Mouse (Mus musculus): ENCODE measurements around the gene Mdga2.

The Mdga2 gene

DNA sequence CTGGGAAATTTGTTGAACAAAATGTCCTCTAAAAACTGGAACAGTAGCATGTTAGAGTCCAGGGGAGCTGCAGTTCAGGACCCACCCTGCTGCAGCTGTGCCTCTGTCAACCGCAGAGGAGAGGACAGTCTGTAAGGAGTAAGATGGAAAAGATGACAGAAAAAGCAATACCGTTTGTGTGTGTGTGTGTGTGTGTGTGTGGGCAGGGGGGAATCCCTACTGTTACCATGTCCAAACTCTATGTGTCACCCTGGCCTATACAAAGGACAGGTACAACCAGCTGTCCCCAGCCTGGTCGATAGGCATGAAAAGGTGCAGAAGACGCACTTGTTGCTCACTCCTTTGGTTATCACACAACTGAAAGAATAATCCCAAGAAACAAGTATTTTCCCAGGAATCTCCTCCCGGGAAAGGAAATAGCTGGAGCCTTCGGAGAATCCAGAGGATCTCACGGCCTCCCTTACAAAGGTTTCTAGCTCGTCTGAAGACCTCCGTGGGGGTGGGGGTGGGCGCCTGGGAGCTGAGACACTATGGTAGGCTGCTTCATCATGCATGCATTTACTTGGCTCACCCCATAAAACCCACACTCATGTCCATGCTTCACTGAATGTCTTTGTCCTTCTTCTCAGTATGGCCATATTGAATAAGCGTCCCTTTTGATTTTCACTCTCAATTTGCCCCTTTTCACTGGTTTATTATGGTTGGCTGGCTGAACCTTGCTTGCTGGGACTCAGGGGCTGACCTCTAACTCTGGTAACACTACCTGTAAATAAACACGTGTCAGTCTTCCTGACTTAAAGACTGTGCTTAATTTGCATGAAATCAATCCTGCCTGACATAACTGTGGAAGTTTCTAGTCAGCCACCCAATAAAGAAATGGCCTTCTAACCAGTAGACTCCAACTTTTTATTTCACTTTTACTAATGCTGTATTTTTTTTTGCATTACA lies 573.5 kb downstream of the Mdga2 start:
- DNase-seq = no peak

DNA sequence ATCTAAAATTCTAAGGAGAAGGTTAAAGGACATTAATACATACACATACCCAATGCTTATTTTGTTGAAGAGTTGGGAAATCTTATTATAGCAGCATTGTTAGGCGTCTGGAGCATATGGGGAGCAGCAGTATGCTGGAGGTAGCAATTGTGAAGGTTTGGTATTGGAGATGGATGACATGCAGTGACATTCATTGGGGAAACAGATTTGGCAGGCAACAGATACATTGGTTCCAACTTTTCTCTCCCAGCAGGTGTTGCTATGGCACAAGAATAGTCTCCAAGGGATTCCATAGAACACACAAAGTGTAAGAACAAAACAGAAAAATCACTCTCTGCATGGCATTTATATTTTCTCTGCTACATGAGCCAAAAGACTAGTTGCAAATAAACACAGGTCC lies 581.9 kb downstream of the Mdga2 start:
- DNase-seq = no peak

DNA sequence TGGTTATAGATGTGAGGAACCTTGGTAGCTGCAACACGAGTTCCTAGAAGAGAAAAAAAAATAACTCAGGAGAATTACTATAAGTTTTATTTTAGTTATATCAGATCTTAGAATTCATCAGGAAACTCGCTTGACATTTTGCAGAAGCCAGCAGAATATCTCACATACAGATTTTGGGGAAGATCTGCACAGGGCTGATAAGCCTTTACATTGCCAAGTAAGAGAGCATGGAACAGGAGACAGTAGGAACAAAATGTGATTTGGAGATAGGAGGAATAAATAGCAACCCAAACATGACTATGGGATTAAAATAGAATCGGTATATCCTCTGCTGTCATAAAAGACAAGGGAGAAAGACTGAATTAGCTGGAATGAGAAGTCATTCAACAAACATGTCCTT lies 602.4 kb downstream of the Mdga2 start:
- DNase-seq = no peak

DNA sequence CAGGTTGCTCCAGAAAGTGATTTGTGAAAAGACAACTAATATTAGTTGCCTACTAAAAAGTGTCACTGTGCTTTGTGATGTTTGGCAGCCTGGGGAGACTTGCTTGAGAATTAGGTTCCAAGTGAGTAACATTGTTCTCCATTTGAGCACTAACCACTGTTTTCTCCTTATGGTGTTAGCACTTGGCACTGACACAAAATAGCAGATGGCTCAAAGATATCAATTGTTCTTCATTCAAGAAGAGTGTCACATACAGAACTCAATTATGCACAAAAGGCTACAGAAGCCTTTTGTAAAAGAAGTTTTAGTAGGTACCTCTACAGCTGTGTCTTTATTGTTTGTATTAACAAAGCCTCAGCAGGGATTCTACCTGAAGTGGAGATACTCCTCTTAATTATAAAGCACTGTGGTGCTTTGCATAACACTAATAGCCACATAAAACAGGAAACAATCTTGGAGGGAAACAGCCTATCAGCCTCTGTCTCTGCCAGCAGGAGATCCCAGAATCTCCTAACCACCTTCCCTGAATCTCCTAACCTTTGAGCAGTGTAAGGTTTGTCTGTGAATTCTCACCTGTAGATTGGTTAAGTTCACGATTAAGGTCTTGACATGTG lies 630.6 kb downstream of the Mdga2 start:
- DNase-seq = no peak

DNA sequence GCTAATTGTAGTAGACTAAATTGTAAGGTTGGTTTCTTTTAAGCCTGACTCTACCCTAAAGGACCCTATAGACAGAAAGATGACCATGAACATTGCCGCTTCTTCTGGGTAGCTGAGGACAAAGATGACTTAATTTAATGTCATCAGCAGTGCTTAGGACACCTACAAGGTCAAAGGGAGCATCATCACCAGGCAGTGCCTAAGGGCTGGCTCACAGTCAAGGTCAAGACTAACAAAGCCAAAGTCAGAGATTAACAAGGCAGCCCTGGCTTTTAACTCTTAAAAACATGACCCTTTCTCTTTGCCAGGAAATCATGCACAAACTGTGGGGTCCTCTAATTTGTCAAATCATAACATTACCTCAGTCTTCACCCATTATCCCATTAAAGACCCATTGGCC lies 657.0 kb downstream of the Mdga2 start:
- DNase-seq = no peak

DNA sequence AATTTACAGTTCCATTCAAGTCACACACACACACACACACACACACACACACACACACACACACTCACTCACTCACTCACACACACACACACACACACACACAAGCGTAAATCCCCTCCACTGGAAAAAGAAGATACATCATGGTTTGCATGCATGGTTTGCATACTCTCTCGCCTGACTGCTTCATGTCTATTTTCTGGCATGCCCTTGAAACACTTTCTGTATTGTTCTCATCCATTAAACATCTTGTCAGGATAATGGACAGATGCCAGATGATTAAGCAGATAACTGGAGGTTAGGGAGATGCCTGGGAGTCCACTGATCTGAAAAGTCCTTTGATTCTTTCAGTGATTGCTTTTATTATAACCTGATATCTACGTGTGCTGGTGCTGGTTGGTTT lies 665.5 kb downstream of the Mdga2 start:
- no peak for DNase-seq

DNA sequence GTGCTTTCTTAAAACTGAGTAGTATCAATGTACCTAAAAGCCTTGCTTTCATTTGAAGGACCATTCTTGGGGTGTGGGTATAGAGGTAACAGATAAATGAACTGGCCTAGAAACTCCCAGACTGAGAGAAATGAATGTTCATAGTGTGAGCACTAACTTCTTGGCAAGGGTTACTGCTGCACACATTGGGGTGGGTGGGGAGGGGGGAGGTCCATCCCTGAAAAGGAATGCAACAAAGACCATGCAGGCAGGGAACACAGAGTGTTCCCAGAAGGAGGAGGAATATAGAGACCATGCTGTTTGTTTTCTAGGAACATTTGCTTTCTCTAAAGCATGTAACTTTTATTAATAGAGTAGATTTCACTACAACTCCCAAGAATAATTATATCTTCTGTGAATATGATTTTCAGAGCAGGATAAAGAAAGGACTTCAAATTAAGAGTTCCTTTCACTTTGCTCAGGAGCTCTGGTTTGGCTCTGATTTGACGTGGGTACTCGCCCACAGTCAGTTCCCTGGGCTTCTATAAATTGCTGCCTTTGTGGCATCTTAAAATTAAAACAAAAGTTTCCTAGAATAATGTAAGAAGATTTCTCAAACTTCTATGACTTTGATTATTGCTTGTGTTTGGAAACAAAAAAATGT lies 666.0 kb downstream of the Mdga2 start:
- no peak for DNase-seq

DNA sequence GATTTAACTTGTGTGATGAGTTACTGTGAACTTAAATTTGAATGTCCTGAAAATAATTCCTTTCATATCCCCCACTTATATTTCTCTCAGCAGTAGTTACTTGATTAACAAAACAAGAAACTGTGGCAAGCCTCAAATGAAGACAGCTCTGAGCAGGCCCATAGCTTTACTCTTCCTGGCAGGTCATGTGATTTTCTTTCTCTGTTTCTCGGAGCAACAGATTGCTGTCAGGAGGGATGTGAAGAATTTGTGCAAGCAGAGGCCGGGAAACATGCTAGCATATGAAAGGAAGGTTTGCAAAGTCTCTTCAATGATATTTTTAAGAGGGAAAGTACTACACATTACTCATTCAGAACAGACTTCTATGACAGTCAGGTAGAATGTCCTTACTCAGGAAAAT lies 697.4 kb downstream of the Mdga2 start:
- no peak for DNase-seq

DNA sequence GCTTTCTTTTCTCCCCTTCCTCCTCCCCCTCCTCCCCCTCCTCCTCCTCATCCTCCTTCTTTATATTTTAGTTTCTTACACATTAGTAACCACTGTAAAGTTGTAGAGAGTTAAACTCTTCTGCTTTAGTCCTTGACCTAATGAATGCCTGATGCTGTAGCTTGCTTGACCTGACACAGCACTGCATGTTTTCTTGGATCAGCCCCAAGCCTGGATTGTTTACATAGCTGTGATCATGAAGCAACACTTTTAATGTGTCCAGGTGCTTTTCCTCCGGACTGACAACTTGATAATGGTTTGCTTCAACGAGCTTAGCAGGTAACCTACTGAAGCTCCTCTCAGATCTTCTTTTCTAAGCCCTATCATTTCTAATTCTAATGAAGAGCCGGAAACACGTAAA lies 723.1 kb downstream of the Mdga2 start:
- DNase-seq = no peak

DNA sequence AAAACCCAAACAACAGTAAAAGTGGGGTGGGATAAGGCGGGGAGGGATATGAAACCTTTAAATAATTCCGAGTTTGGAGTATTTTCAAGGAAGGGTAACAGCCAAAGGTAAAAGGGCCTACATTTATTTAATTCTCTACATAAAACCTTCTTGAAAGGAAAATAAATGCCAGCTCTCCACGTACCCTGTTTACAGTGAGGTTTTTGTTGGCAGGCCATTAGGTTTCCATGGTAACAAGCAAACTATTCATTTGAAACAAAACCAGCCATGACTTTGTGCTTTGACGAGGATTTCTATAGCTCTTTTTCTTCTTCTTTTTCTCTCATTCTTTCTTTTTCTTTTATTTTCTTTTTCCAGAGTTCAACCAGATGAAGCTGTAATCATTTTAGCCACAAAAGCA lies 751.5 kb downstream of the Mdga2 start:
- no peak for DNase-seq

DNA sequence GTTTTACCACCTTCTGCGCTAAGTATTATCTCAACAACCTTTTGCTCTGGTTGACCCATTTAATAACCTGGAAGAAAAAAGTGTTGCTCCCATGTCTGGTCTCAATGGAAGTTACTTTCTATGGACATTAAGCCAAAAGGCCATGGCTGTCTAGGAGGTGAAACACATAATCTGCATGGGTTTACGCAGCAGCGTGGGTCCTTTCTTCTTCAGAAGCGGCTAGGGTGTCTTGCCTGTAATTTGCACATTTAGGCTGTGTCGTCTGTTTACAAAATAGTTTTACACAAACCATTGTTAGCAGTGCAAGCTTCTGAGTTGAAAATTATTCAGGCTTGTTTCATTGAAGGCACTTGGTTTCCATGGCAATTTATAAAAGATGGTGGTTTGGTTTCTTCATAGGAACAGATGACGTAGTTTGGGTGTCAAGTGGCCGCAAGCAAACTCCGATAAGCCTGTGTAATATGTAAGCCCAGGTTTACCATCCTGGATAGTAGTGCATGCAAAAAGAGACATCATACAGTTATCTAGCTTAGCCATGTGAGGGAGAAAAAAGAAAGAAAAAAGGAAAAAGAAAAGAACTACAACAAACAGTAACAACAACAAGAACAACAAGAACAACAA lies 752.0 kb downstream of the Mdga2 start:
- DNase-seq = no peak

DNA sequence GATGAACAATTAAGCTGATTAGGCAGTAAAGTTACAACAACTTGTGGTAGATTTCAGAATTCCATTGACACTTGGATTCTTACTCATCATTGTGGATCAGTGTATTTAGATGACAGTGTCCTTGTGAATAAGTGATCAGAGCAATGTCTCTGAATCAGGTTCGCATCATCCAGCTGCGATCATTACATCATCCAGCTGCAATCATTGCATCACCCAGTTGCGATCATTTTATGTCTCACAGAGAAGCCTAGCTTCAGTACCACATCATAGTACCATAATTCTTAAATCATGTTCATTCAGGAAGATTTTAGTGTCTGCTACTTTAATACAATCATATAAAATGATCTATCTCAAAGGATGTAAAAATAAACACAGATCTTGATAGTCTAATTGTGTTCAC lies 756.8 kb downstream of the Mdga2 start:
- no peak for DNase-seq

DNA sequence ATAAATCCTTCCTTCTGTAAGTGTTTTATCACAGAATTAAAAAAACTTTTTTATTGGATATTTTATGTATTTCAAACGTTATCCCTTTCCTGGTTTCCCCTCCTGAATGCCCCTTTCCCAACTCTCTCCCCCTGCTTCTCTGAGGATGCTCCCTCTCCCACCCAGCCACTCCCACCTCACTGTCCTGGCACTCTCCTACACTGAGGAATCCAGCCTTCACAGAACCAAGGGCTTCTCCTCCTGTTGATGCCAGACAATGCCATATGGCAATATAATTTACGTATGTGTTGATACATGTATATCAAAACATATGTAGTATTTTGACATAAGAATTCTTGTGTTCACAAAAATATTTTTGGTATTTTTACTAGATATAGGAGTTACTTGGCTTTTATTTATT lies 779.0 kb downstream of the Mdga2 start:
- DNase-seq = no peak
